Mouse (Mus musculus) kidney, postnatal 10 days (tissue): ENCODE measurements at regions not wholly inside any gene's neighbourhood (a gene's known extent, or its start where the extent isn't known, plus 50 kb on each side); places are given as distances from the start of the nearest gene placed in this dataset.

Source experiments
- DNase-seq: peaks from one replicate; pipeline ENCODE4 v3.0.0; 2021; ENCODE audit warnings: mixed read lengths

GRCm38 (mm10) chr4:131614434-131614833 lies 223.7 kb downstream of the Ptpru start:
- DNase-seq, result no peak

GRCm38 (mm10) chr4:131615587-131615986 lies 222.5 kb downstream of the Ptpru start:
- no peak for DNase-seq

- DNase-seq, result peak; percentile 14
Measured at GRCm38 (mm10) chr4:131638105-131638504, 200.0 kb downstream of the Ptpru start.

GRCm38 (mm10) chr4:131656034-131656433 lies 182.1 kb downstream of the Ptpru start:
- DNase-seq, result no peak

GRCm38 (mm10) chr4:131657922-131658321 lies 180.2 kb downstream of the Ptpru start:
- peak; percentile 81 for DNase-seq

- DNase-seq, result no peak
Measured at GRCm38 (mm10) chr4:131660931-131661330, 177.2 kb downstream of the Ptpru start.

- DNase-seq, result peak; percentile 48
Measured at GRCm38 (mm10) chr4:131671784-131672515, 166.1 kb downstream of the Ptpru start.

- no peak for DNase-seq
Measured at GRCm38 (mm10) chr4:131677966-131678365, 160.1 kb downstream of the Ptpru start.

GRCm38 (mm10) chr4:131683176-131683575 lies 154.9 kb downstream of the Ptpru start:
- no peak for DNase-seq

- no peak for DNase-seq
Measured at GRCm38 (mm10) chr4:131685544-131685943, 152.5 kb downstream of the Ptpru start.

GRCm38 (mm10) chr4:131694232-131694631 lies 143.9 kb downstream of the Ptpru start:
- DNase-seq, result peak; percentile 30

GRCm38 (mm10) chr4:131695941-131696912 lies 141.9 kb downstream of the Ptpru start:
- peak; percentile 29 for DNase-seq
